In the genomic region with DNA sequence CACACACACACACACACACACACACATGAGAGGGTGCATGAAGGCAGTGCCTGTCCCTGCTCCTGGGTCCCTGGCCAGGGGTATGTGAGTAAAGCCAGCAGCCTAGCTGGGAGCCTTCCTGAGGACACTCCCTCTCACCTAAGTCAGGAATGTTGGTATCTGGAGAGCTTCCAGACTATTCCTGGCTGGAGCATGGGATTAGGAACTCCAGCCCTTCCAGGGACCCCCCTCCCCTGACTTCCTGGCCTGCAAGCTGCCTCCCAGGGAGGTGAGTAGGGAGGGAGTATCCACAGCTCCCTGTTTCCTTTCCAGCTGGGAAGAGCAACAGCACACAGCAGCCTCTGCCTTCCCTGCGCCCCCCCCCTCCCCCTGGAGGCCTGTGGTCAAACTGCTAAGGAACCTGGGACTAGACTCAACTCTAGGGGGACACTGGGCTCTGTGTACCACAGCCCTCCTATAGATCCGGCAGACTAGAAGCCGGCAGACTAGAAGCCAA, we compare ENCODE assay signal across 10 mouse cellular contexts. TPM values are rescaled to one million over a fixed set of nuclear protein-coding genes. Genes with fewer than 3 reads are reported as not detected.
DNase-seq lines count a peak whose midpoint lies in the region; ATAC-seq and TF ChIP-seq lines count a peak whose summit lies in the region.
"Had no signal": no experiment of that assay in that cellular context is flagged by ENCODE, and none has a peak within 500 bp of the region (broad histone marks: within the 10 kb centered on the region; RNA-seq: fewer than 3 reads in every experiment).

No protein-coding gene starts in this region.

- peaks cover 6% of the 10 kb centered on the region for H3K27me3 ChIP-seq in liver, embryonic 12.5 days (replicated peaks)
- no peaks in the 10 kb centered on the region for H3K27me3 ChIP-seq in heart, adult 2 months (ENCODE audit: control insufficient read depth, insufficient read depth, low read length)
- H3K27me3 ChIP-seq in kidney, embryonic 15.5 days = peaks cover 12% of the 10 kb centered on the region; the same call in 1 of the 2 replicates
- H3K27me3 ChIP-seq in neural tube, embryonic 15.5 days (replicated peaks) = peaks cover 11% of the 10 kb centered on the region; the same call in 1 of the 2 replicates
- H3K27me3 ChIP-seq: hindbrain, embryonic 15.5 days had no signal

- no peaks in the 10 kb centered on the region for H3K79me2 ChIP-seq in heart, adult 2 months (replicated peaks; ENCODE audit: control insufficient read depth, insufficient read depth, low read length)

- ATAC-seq in liver, embryonic 12.5 days = no peak
- ATAC-seq in kidney, embryonic 15.5 days (replicated peaks; ENCODE audit: low FRiP score) = peak; percentile 59
- ATAC-seq in neural tube, embryonic 15.5 days (ENCODE audit: low FRiP score) = 0 out of 2 replicates have a peak, but pooled peaks have one; percentile 21
- ATAC-seq in cerebellum, adult (ENCODE audit: insufficient number of reproducible peaks, low FRiP score, low TSS enrichment) = no peak

- WGBS in liver, embryonic 12.5 days (ENCODE audit: insufficient replicate concordance) = 32% methylated on average over 3 of the region's 3 CpGs
- WGBS in heart, adult 2 months = 7% methylated on average over 3 of the region's 3 CpGs
- WGBS in kidney, embryonic 15.5 days = 15% methylated on average over 3 of the region's 3 CpGs
- WGBS in neural tube, embryonic 15.5 days = 52% methylated on average over 3 of the region's 3 CpGs

- no peaks in the 10 kb centered on the region for H3K9me3 ChIP-seq in liver, embryonic 12.5 days (replicated peaks)
- H3K9me3 ChIP-seq in kidney, embryonic 15.5 days (replicated peaks) = no peaks in the 10 kb centered on the region
- no peaks in the 10 kb centered on the region for H3K9me3 ChIP-seq in neural tube, embryonic 15.5 days (replicated peaks)
- H3K9me3 ChIP-seq: hindbrain, embryonic 15.5 days had no signal

- peak; percentile 97; the same call in 1 of the 2 replicates for TF ChIP-seq EP300 in heart, adult 2 months (IDR thresholded peaks at IDR 0.05; ENCODE audit: insufficient read depth, low read depth, low read length)

- no peak overlapping the region for H3K9ac ChIP-seq in liver, embryonic 12.5 days
- peak overlapping the region; percentile 53 for H3K9ac ChIP-seq in heart, adult 2 months (ENCODE audit: low read depth, low read length)
- H3K9ac ChIP-seq in kidney, embryonic 15.5 days = 0 out of 2 replicates have a peak overlapping the region, but pooled peaks have one; percentile 4
- no peak overlapping the region for H3K9ac ChIP-seq in neural tube, embryonic 15.5 days (replicated peaks)
- H3K9ac ChIP-seq: hindbrain, embryonic 15.5 days had no signal

- H3K4me3 ChIP-seq in liver, embryonic 12.5 days = no peak overlapping the region
- H3K4me3 ChIP-seq in heart, adult 2 months = peak overlapping the region; percentile 46
- H3K4me3 ChIP-seq in kidney, embryonic 15.5 days (replicated peaks) = no peak overlapping the region
- H3K4me3 ChIP-seq in neural tube, embryonic 15.5 days (replicated peaks) = no peak overlapping the region
- H3K4me3 ChIP-seq: hindbrain, embryonic 15.5 days had no signal

- H3K4me1 ChIP-seq in liver, embryonic 12.5 days = peaks cover 14% of the 10 kb centered on the region
- peaks cover 39% of the 10 kb centered on the region for H3K4me1 ChIP-seq in heart, adult 2 months (ENCODE audit: control insufficient read depth, insufficient read depth, low read length)
- H3K4me1 ChIP-seq in kidney, embryonic 15.5 days = peaks cover 38% of the 10 kb centered on the region
- H3K4me1 ChIP-seq in neural tube, embryonic 15.5 days = peaks cover 16% of the 10 kb centered on the region

- peak; percentile 59 for TF ChIP-seq CTCF in heart, adult 2 months (IDR thresholded peaks at IDR 0.05)

- H3K27ac ChIP-seq in liver, embryonic 12.5 days = no peak overlapping the region
- peak overlapping the region; percentile 91 for H3K27ac ChIP-seq in heart, adult 2 months
- peak overlapping the region; percentile 67 for H3K27ac ChIP-seq in kidney, embryonic 15.5 days
- 0 out of 2 replicates have a peak overlapping the region, but pooled peaks have one; percentile 30 for H3K27ac ChIP-seq in neural tube, embryonic 15.5 days (replicated peaks)
- H3K27ac ChIP-seq: hindbrain, embryonic 15.5 days had no signal

- H3K4me2 ChIP-seq in liver, embryonic 12.5 days = no peak overlapping the region
- H3K4me2 ChIP-seq in kidney, embryonic 15.5 days = no peak overlapping the region
- H3K4me2 ChIP-seq in neural tube, embryonic 15.5 days = no peak overlapping the region
- H3K4me2 ChIP-seq: hindbrain, embryonic 15.5 days had no signal

- no peaks in the 10 kb centered on the region for H3K36me3 ChIP-seq in liver, embryonic 12.5 days
- peaks cover 2% of the 10 kb centered on the region; the same call in 1 of the 2 replicates for H3K36me3 ChIP-seq in heart, adult 2 months (ENCODE audit: control insufficient read depth, insufficient read depth, low read length)
- no peaks in the 10 kb centered on the region for H3K36me3 ChIP-seq in kidney, embryonic 15.5 days
- H3K36me3 ChIP-seq in neural tube, embryonic 15.5 days = no peaks in the 10 kb centered on the region
- H3K36me3 ChIP-seq: hindbrain, embryonic 15.5 days had no signal

- TF ChIP-seq POLR2A in heart, adult 2 months (IDR thresholded peaks at IDR 0.05; ENCODE audit: insufficient read depth, low read depth, low read length) = peak; percentile 51

- peak; percentile 29 for DNase-seq in liver
- DNase-seq in heart, adult 2 months = peak; percentile 74 to 86
- DNase-seq in cerebellum, postnatal 14 days = no peak
- no peak for DNase-seq in left cerebral cortex, postnatal 4 days

- intact Hi-C loops in heart, adult 2 months (cut with DNase I) = loop anchor here (2.0 to 5.0 kb wide), 3 partner anchors 26 to 127 kb away; a partner anchor contains a TSS
- intact Hi-C loops in left cerebral cortex, postnatal 4 days (cut with DNase I) = no loop called here

RNA-seq across cellular contexts. Expression of a gene that starts 1.2 kb away (rescaled TPM):
- polyA plus RNA-seq in liver, embryonic 12.5 days (2016; fragmentation: Nextera tagmentation; extraction: Ambion mirVana) = not detected in 2 replicates
- 10 to 100 TPM; 34.7 to 38.6 TPM for total RNA-seq in heart, adult 2 months (2021)
- 52.9 and 63.1 TPM in 2 replicates for polyA plus RNA-seq in heart, adult 2 months (2012; rRNA removed)
- 0.22 and 0.44 TPM in 2 replicates for polyA plus RNA-seq in kidney, embryonic 15.5 days (2015; fragmentation: Nextera tagmentation; extraction: Ambion mirVana)
- 0.06 and 0.20 TPM in 2 replicates for polyA plus RNA-seq in neural tube, embryonic 15.5 days (2015; fragmentation: Nextera tagmentation; extraction: Ambion mirVana)
- under 1 TPM; 0.74 to 0.95 TPM for total RNA-seq in left cerebral cortex, postnatal 4 days (2021)
- total RNA-seq: MEL had no signal

RNA-seq across cellular contexts. Expression of a gene that starts 26.1 kb away (rescaled TPM):
- 0.31 and 0.38 TPM in 2 replicates for polyA plus RNA-seq in liver, embryonic 12.5 days (2016; fragmentation: Nextera tagmentation; extraction: Ambion mirVana)
- not detected for total RNA-seq in heart, adult 2 months (2021)
- polyA plus RNA-seq in heart, adult 2 months (2012; rRNA removed) = 0.44 and 0.62 TPM in 2 replicates
- polyA plus RNA-seq in kidney, embryonic 15.5 days (2015; fragmentation: Nextera tagmentation; extraction: Ambion mirVana) = 0.66 and 0.92 TPM in 2 replicates
- polyA plus RNA-seq in neural tube, embryonic 15.5 days (2015; fragmentation: Nextera tagmentation; extraction: Ambion mirVana) = 69.0 and 84.0 TPM in 2 replicates
- 10 to 100 TPM; 83.6 to 91.1 TPM for total RNA-seq in left cerebral cortex, postnatal 4 days (2021)

Comparison
In these comparisons a context has a peak if more than half of its experiments do, and no peak if none do; other contexts are left out.
1. DNase-seq: peak in liver (single experiment) and heart, adult 2 months (2 of 2); none in cerebellum, postnatal 14 days (0 of 2) and left cerebral cortex, postnatal 4 days (single experiment).
2. ATAC-seq: peak in kidney, embryonic 15.5 days (single experiment) and neural tube, embryonic 15.5 days (single experiment); none in liver, embryonic 12.5 days (single experiment) and cerebellum, adult (single experiment).
3. H3K9ac ChIP-seq: peak in heart, adult 2 months (single experiment) and kidney, embryonic 15.5 days (single experiment); none in liver, embryonic 12.5 days (single experiment) and neural tube, embryonic 15.5 days (single experiment).
4. RNA of a gene that starts 1.2 kb away (polyA plus RNA-seq): 52.9 to 63.1 TPM in heart, adult 2 months; 0.22 to 0.44 TPM in kidney, embryonic 15.5 days, 0.06 to 0.20 TPM in neural tube, embryonic 15.5 days and not detected in liver, embryonic 12.5 days; every median in the first group is over 10 times any median in the second.
5. RNA of a gene that starts 26.1 kb away (polyA plus RNA-seq): 69.0 to 84.0 TPM in neural tube, embryonic 15.5 days; 0.66 to 0.92 TPM in kidney, embryonic 15.5 days, 0.44 to 0.62 TPM in heart, adult 2 months and 0.31 to 0.38 TPM in liver, embryonic 12.5 days; every median in the first group is over 10 times any median in the second.